Mouse (Mus musculus): Measurements from ENCODE around the gene Dph1. TPM values are rescaled to one million over a fixed set of nuclear protein-coding genes. Genes with fewer than 3 reads are reported as not detected.
A peak's percentile ranks its signal among the peaks of the same experiment; 100 is the strongest.

The Dph1 gene
- polyA plus RNA-seq, 1 experiment from 2014 or later, result 20.7 TPM

DNA sequence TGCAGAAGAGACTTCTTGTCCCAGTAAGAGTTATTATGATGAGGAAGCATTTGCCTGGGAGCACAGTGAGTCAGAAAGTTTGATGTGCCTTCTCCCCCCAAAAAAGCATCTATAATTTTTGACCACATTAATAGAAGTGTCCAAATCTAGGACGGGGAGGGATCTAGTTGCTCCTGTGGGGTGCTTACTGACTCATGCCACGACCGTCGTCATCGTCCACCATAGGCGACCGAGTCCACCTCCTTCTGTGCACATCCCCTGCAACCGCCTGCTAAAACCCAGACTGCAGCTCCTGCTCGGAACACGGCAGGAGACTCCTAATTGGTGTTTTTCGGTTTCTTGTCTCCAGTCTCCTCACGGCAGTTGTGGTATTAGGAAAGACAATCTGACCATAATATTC lies 33.0 kb upstream of the Dph1 start:
- WGBS, result 89% methylated on average over 12 of the region's 12 CpGs
- H3K27ac ChIP-seq (ENCODE audit: low read length), result no peak overlapping the region
- no peak overlapping the region for H3K9ac ChIP-seq (ENCODE audit: low read length)
- H3K36me3 ChIP-seq (ENCODE audit: control insufficient read depth, insufficient read depth, low read length), result no peaks in the 10 kb centered on the region
- no peak overlapping the region for H3K4me3 ChIP-seq (replicated peaks; ENCODE audit: low read length)
- ATAC-seq (ENCODE audit: insufficient read depth, low FRiP score), result no peak
- no peaks in the 10 kb centered on the region for H3K27me3 ChIP-seq (ENCODE audit: control insufficient read depth, insufficient read depth, low read length)
- H3K4me1 ChIP-seq (ENCODE audit: control insufficient read depth, insufficient read depth, low read length), result peaks cover 15% of the 10 kb centered on the region
- H3K4me2 ChIP-seq (ENCODE audit: low read depth, low read length), result no peak overlapping the region
- H3K9me3 ChIP-seq (replicated peaks; ENCODE audit: control insufficient read depth, low read length), result no peaks in the 10 kb centered on the region

DNA sequence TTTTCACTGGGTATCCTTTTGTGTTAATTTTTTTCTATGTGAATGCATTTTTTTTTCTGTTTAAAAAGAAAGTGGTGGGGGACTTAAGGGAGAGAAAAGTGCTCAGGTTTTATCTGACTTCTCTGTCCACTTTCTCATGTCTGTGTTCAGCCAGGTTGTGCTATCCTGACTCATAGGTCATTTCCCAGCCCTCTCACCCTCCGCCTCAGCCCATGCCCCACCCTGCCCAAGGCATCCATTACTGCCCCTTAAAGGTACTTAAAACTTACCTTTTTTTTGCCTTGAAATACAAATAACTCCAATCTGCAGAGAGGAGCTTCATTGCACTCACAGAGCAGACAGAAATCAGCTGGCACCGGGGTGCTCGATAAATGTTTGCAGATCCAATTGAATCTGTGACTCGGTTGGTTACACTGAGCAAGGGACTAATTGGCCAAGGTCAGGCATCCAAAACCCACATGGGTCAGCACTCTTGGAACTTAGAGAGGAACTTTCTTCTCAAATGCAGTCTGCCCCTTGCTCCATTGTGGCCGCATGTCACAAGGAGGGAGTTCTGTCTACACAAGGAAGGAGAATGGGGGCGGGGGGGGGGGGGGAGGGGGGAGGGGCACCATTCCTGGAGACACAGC lies 29.6 kb upstream of the Dph1 start:
- peaks cover 15% of the 10 kb centered on the region for H3K4me1 ChIP-seq (ENCODE audit: control insufficient read depth, insufficient read depth, low read length)
- no peak overlapping the region for H3K9ac ChIP-seq (ENCODE audit: low read length)
- H3K27me3 ChIP-seq (ENCODE audit: control insufficient read depth, insufficient read depth, low read length), result no peaks in the 10 kb centered on the region
- WGBS, result 38% methylated on average over 5 of the region's 6 CpGs
- H3K9me3 ChIP-seq (replicated peaks; ENCODE audit: control insufficient read depth, low read length), result no peaks in the 10 kb centered on the region
- H3K4me3 ChIP-seq (replicated peaks; ENCODE audit: low read length), result no peak overlapping the region
- H3K4me2 ChIP-seq (ENCODE audit: low read depth, low read length), result 0 out of 2 replicates have a peak overlapping the region, but pooled peaks have one; percentile 10
- ATAC-seq (ENCODE audit: insufficient read depth, low FRiP score), result no peak
- H3K36me3 ChIP-seq (ENCODE audit: control insufficient read depth, insufficient read depth, low read length), result no peaks in the 10 kb centered on the region
- H3K27ac ChIP-seq (ENCODE audit: low read length), result no peak overlapping the region

DNA sequence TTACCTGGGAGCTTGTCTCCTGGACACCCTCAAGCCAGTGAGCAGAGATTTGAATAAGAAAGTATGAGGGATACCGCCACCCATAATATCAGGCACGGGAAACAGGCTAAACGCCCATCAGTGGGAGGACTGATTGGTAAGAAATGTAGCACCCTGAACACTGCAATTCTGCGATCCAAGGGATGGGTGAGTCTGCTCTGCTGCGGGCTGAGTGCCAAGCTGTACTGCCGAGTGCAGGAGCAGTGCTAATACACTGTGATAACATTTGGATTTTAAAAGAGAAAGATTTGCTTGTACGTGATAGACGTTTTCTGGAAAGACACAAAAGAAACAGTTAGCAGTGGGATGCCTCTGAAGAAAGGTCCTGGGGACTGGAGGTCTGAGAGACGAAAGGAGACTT lies 29.1 kb upstream of the Dph1 start:
- Histone ChIP-seq H3K36me3 (ENCODE audit: control insufficient read depth, insufficient read depth, low read length) (no peaks in the 10 kb centered on the region), H3K27ac (ENCODE audit: low read length) (peak overlapping the region; percentile 29; the same call in 1 of the 2 replicates), H3K4me3 (replicated peaks; ENCODE audit: low read length) (no peak overlapping the region), H3K27me3 (ENCODE audit: control insufficient read depth, insufficient read depth, low read length) (no peaks in the 10 kb centered on the region), H3K9ac (ENCODE audit: low read length) (no peak overlapping the region), H3K4me1 (ENCODE audit: control insufficient read depth, insufficient read depth, low read length) (peaks cover 15% of the 10 kb centered on the region), H3K4me2 (ENCODE audit: low read depth, low read length) (0 out of 2 replicates have a peak overlapping the region, but pooled peaks have one; percentile 10), H3K9me3 (replicated peaks; ENCODE audit: control insufficient read depth, low read length) (no peaks in the 10 kb centered on the region)
- no peak; the same call in 1 of the 2 replicates for ATAC-seq (ENCODE audit: insufficient read depth, low FRiP score)
- WGBS, result 22% methylated on average over 9 of the region's 9 CpGs

DNA sequence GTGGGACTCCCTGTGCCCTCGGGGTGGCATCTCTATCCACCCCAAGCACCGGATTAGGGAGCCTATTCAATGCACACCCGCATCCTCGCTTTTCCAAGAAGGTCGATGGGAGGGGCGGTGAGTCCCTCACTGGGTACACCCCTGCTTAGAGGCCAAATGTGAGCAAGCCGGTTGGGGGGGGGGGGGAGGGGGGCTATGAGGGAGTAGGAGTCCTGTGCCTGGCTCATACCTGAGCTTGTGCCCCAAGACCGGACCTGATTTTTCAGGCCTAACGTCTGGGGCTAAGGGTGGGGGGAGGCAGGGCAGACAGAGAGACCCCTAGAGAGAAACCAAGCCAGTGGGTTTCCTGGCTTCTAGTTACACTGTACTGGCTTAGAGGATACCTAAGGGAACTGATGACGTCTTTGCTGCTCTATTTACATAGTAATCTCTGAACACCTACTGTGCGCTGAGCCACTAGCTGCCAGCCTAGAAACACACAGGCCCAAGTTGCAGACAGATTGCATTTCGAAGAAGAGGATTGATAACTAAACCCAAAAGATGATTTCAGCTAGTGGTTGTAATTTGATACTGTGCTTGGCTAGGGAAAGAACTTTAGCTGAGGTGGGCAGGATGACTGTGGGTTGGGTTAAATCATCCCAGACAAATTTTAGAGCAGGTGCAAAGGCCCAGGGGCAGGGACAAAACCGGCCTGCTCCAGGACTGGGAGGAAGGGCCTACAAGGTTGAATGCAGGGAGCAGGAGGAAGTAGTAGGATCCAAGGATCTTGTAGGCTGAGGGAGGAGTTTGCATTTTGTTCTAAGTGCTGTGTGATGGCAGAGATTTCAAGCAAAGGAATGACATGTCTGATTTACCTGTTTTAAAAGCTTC lies 23.3 kb upstream of the Dph1 start:
- Histone ChIP-seq H3K27me3 (ENCODE audit: control insufficient read depth, insufficient read depth, low read length) (no peaks in the 10 kb centered on the region), H3K36me3 (ENCODE audit: control insufficient read depth, insufficient read depth, low read length) (no peaks in the 10 kb centered on the region), H3K27ac (ENCODE audit: low read length) (peak overlapping the region; percentile 82), H3K9me3 (replicated peaks; ENCODE audit: control insufficient read depth, low read length) (no peaks in the 10 kb centered on the region), H3K9ac (ENCODE audit: low read length) (peak overlapping the region; percentile 66), H3K4me1 (ENCODE audit: control insufficient read depth, insufficient read depth, low read length) (peaks cover 26% of the 10 kb centered on the region), H3K4me2 (ENCODE audit: low read depth, low read length) (peak overlapping the region; percentile 55), H3K4me3 (replicated peaks; ENCODE audit: low read length) (peak overlapping the region; percentile 32)
- ATAC-seq (ENCODE audit: insufficient read depth, low FRiP score), result peak; percentile 5
- WGBS, result 22% methylated on average over 13 of the region's 13 CpGs

DNA sequence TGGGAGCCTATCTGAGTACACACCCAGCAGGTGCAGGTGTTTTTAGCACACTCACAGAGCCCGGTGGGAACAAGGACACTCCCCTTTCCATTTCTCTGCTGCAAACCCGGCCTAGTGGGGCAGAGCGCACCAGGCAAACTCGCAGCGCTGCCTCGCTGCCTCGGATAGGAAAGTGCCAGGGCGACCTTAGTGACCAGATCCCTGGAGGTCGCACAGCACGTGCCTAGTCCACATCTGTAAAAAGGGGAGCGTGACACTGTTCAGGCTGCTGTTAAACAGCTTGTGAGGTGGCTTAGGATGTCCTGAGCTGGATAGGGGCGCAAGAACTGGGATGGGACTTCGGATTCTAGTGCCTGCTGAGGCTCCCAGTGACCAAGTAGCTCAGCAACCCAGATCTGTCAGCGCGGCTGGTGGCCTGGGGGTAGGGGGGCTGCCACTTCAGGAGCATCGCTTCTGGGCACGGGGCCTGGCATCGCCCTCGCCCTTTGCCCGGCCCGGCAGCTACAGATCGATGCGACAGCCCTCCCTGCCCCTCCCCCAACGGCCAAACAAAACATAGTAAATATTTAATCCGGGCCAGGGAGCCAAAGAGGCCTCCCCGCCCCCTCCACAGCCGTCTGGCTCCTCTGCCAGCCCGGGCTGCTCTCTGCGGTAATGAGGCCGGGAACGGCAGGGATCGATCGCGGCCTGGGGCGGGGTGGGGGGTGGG lies 22.5 kb upstream of the Dph1 start:
- H3K4me2 ChIP-seq (ENCODE audit: low read depth, low read length), result peak overlapping the region; percentile 55
- no peaks in the 10 kb centered on the region for H3K9me3 ChIP-seq (replicated peaks; ENCODE audit: control insufficient read depth, low read length)
- WGBS, result 6% methylated on average over 33 of the region's 35 CpGs
- peak overlapping the region; percentile 66 for H3K9ac ChIP-seq (ENCODE audit: low read length)
- ATAC-seq (ENCODE audit: insufficient read depth, low FRiP score), result peak; percentile 84
- no peaks in the 10 kb centered on the region for H3K36me3 ChIP-seq (ENCODE audit: control insufficient read depth, insufficient read depth, low read length)
- H3K4me1 ChIP-seq (ENCODE audit: control insufficient read depth, insufficient read depth, low read length), result peaks cover 26% of the 10 kb centered on the region
- H3K4me3 ChIP-seq (replicated peaks; ENCODE audit: low read length), result peak overlapping the region; percentile 32
- H3K27ac ChIP-seq (ENCODE audit: low read length), result peak overlapping the region; percentile 82
- no peaks in the 10 kb centered on the region for H3K27me3 ChIP-seq (ENCODE audit: control insufficient read depth, insufficient read depth, low read length)

DNA sequence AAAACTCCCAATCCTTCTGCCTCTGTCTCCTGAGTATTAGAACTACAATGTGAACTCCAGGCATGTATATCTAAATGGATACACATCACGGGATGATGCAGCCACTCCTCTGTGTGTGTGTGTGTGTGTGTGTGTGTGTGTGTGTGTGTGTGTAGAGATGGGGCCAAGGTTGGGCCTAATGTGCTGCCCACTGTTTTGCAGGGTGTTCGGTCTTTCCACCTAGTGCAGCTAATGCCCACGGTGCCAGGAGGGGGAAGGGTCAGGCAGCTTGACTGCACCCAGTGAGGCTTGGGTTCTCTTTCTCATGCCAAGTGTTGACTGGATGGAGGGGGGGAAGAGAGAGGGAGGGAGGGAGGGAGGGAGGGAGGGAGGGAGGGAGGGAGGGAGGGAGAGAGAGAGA lies 21.8 kb upstream of the Dph1 start:
- H3K9me3 ChIP-seq (replicated peaks; ENCODE audit: control insufficient read depth, low read length), result no peaks in the 10 kb centered on the region
- no peaks in the 10 kb centered on the region for H3K36me3 ChIP-seq (ENCODE audit: control insufficient read depth, insufficient read depth, low read length)
- peak overlapping the region; percentile 89 for H3K27ac ChIP-seq (ENCODE audit: low read length)
- H3K9ac ChIP-seq (ENCODE audit: low read length), result no peak overlapping the region
- no peak overlapping the region for H3K4me3 ChIP-seq (replicated peaks; ENCODE audit: low read length)
- WGBS, result 46% methylated on average over 3 of the region's 3 CpGs
- no peak overlapping the region for H3K4me2 ChIP-seq (ENCODE audit: low read depth, low read length)
- H3K4me1 ChIP-seq (ENCODE audit: control insufficient read depth, insufficient read depth, low read length), result peaks cover 26% of the 10 kb centered on the region
- no peak for ATAC-seq (ENCODE audit: insufficient read depth, low FRiP score)
- H3K27me3 ChIP-seq (ENCODE audit: control insufficient read depth, insufficient read depth, low read length), result no peaks in the 10 kb centered on the region

DNA sequence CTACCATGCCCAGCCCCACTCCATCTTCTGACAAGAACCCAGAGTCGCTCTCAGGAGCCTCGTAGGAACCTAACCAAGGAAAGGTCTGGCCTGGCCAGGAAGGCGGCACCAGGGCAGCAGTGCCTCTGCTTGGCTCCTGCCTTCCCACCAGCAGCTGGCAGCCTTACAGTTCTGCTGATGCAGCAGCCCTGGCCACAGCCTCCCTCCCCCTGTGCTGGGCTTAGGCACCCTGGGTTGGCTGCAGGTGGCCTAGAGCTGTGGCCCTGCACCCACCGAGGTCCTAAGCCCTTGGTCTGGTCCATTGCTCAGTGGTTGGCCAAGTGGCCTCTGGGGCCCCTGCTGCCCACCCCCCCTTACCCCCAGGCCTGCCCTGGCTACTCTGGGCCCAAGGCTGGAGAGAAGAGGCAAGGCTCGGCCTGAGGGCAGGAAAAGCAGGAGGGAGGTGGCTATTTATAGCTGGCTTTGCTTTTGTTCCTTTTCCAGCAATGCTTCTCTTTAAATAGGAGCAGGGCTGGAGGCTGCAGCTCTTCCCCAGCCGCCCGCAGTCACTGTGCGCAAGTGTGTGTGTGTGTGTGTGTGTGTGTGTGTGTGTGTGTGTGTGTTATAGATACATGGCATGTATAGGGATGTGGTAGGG lies 21.1 kb upstream of the Dph1 start:
- peak overlapping the region; percentile 61 for H3K9ac ChIP-seq (ENCODE audit: low read length)
- no peaks in the 10 kb centered on the region for H3K27me3 ChIP-seq (ENCODE audit: control insufficient read depth, insufficient read depth, low read length)
- H3K4me2 ChIP-seq (ENCODE audit: low read depth, low read length), result no peak overlapping the region; the same call in 1 of the 2 replicates
- H3K9me3 ChIP-seq (replicated peaks; ENCODE audit: control insufficient read depth, low read length), result no peaks in the 10 kb centered on the region
- ATAC-seq (ENCODE audit: insufficient read depth, low FRiP score), result peak; percentile 31
- H3K27ac ChIP-seq (ENCODE audit: low read length), result peak overlapping the region; percentile 89
- WGBS, result 50% methylated on average over 8 of the region's 8 CpGs
- no peak overlapping the region for H3K4me3 ChIP-seq (replicated peaks; ENCODE audit: low read length)
- H3K36me3 ChIP-seq (ENCODE audit: control insufficient read depth, insufficient read depth, low read length), result no peaks in the 10 kb centered on the region
- H3K4me1 ChIP-seq (ENCODE audit: control insufficient read depth, insufficient read depth, low read length), result peaks cover 26% of the 10 kb centered on the region

DNA sequence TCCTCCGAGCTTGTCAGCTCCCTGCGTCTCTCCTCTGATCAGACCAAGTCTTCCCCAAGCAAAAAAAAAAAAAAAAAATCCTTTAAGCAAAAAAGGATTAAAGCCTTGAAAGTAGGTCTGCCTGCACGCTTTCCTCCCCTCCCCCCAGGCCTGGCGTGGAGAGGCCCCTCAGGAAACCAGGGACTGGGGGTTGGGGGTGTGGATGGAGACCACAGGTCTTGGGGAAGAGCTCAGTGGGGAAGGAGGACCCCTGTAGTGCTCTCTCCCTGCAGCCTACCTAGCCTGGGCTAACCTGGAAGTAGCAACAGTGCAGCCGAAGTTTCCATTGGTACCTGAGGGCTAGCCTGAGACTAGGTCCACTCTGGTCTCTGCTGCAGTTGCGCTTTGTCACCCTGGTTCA lies 19.7 kb upstream of the Dph1 start:
- no peak overlapping the region for H3K9ac ChIP-seq (ENCODE audit: low read length)
- peaks cover 26% of the 10 kb centered on the region for H3K4me1 ChIP-seq (ENCODE audit: control insufficient read depth, insufficient read depth, low read length)
- no peaks in the 10 kb centered on the region for H3K36me3 ChIP-seq (ENCODE audit: control insufficient read depth, insufficient read depth, low read length)
- 61% methylated on average over 6 of the region's 6 CpGs for WGBS
- no peak overlapping the region for H3K27ac ChIP-seq (ENCODE audit: low read length)
- no peak overlapping the region for H3K4me3 ChIP-seq (replicated peaks; ENCODE audit: low read length)
- no peaks in the 10 kb centered on the region for H3K9me3 ChIP-seq (replicated peaks; ENCODE audit: control insufficient read depth, low read length)
- ATAC-seq (ENCODE audit: insufficient read depth, low FRiP score), result no peak
- H3K4me2 ChIP-seq (ENCODE audit: low read depth, low read length), result no peak overlapping the region
- no peaks in the 10 kb centered on the region for H3K27me3 ChIP-seq (ENCODE audit: control insufficient read depth, insufficient read depth, low read length)
